Mouse (Mus musculus) heart, embryonic 11.5 days (tissue): ENCODE measurements around the gene Sim1. TPM values are rescaled to one million over a fixed set of nuclear protein-coding genes. Genes with fewer than 3 reads are reported as not detected.

ENCODE experiments used
- ATAC-seq: fragments of 200-750 bp; cut with Nextera tagmentation; replicated peaks from 2 replicates; pipeline ENCODE4 v1.8.0; 2017; ENCODE audit warnings: moderate library complexity; ENCODE audit not compliant: insufficient number of reproducible peaks, low FRiP score, low TSS enrichment
- H3K27ac ChIP-seq: fragments of 300-500 bp; sonication (generic); 2 replicates; pipeline ENCODE4 v1.5.1; 2014; ENCODE audit warnings: mild to moderate bottlenecking, low read depth, low read length
- H3K27me3 ChIP-seq: fragments of 300-500 bp; sonication (generic); 2 replicates; pipeline ENCODE4 v1.6.1; 2014; ENCODE audit warnings: mild to moderate bottlenecking, low read length, mixed read lengths; ENCODE audit not compliant: control insufficient read depth, insufficient read depth
- H3K36me3 ChIP-seq: fragments of 300-500 bp; sonication (generic); 2 replicates; pipeline ENCODE4 v1.6.1; 2014; ENCODE audit warnings: mild to moderate bottlenecking, low read length, moderate library complexity, mixed read lengths; ENCODE audit not compliant: control insufficient read depth, insufficient read depth
- H3K4me1 ChIP-seq: fragments of 300-500 bp; sonication (generic); 2 replicates; pipeline ENCODE4 v1.6.1; 2014; ENCODE audit warnings: low read length; ENCODE audit not compliant: control insufficient read depth, insufficient read depth
- H3K4me2 ChIP-seq: fragments of 300-500 bp; sonication (generic); 2 replicates; pipeline ENCODE4 v1.6.1; 2014; ENCODE audit warnings: mild to moderate bottlenecking, moderate library complexity
- H3K4me3 ChIP-seq: fragments of 300-500 bp; sonication (generic); 2 replicates; pipeline ENCODE4 v1.5.1; 2014; ENCODE audit warnings: low read depth, low read length
- H3K9ac ChIP-seq: fragments of 300-500 bp; sonication (generic); 2 replicates; pipeline ENCODE4 v1.6.1; 2014; ENCODE audit warnings: mild to moderate bottlenecking, low read depth, low read length, moderate library complexity
- H3K9me3 ChIP-seq: fragments of 300-500 bp; sonication (generic); replicated peaks from 2 replicates; pipeline ENCODE4 v1.6.1; 2016; ENCODE audit warnings: low read length; ENCODE audit not compliant: control insufficient read depth
- WGBS: fragments of 180-500 bp; shearing (Covaris S2); extraction: QIAGEN DNeasy Blood & Tissue Kit; methylation state at CpG from one replicate; pipeline ENCODE4 v1.1.7; 2014; ENCODE audit not compliant: insufficient replicate concordance; 5-methylcytosine and 5-hydroxymethylcytosine counted together
- polyA plus RNA-seq: library from polyadenylated mRNA; unstranded; fragments of >200 nt; fragmentation: Nextera tagmentation; extraction: Ambion mirVana; gene quantifications from 2 replicates; pipeline ENCODE4 v1.2.1, GENCODE M21; 2014

Gene Sim1
- polyA plus RNA-seq, 1 experiment from 2014 or later: 0.09 TPM

- Histone ChIP-seq H3K9ac (no peak overlapping the region), H3K27me3 (peaks cover 83% of the 10 kb centered on the region), H3K4me2 (peak overlapping the region; percentile 32; the same call in 1 of the 2 replicates), H3K36me3 (no peaks in the 10 kb centered on the region), H3K4me3 (no peak overlapping the region), H3K4me1 (peaks cover 12% of the 10 kb centered on the region; the same call in 1 of the 2 replicates), H3K9me3 (no peaks in the 10 kb centered on the region), H3K27ac (no peak overlapping the region)
- WGBS: 0% methylated on average over 15 of the region's 15 CpGs
- no peak for ATAC-seq
Observed at GRCm38 (mm10) chr10:50892751-50893320, 1.7 kb upstream of the Sim1 start.

- Histone ChIP-seq H3K9me3 (no peaks in the 10 kb centered on the region), H3K27me3 (peaks cover 88% of the 10 kb centered on the region), H3K9ac (no peak overlapping the region), H3K36me3 (no peaks in the 10 kb centered on the region), H3K27ac (no peak overlapping the region), H3K4me1 (peaks cover 12% of the 10 kb centered on the region; the same call in 1 of the 2 replicates), H3K4me2 (no peak overlapping the region), H3K4me3 (no peak overlapping the region)
- 5% methylated on average over 10 of the region's 10 CpGs for WGBS
- ATAC-seq: no peak
Observed at GRCm38 (mm10) chr10:50893546-50893945, 1.0 kb upstream of the Sim1 start.

- Histone ChIP-seq H3K9ac (no peak overlapping the region), H3K9me3 (no peaks in the 10 kb centered on the region), H3K27ac (no peak overlapping the region), H3K27me3 (peaks cover 80% of the 10 kb centered on the region), H3K4me2 (peak overlapping the region; percentile 90), H3K4me3 (peak overlapping the region; percentile 52), H3K36me3 (no peaks in the 10 kb centered on the region), H3K4me1 (peaks cover 12% of the 10 kb centered on the region; the same call in 1 of the 2 replicates)
- ATAC-seq: no peak; the same call in 1 of the 2 replicates
- under 1% methylated on average over 44 of the region's 44 CpGs for WGBS
Observed at GRCm38 (mm10) chr10:50895091-50895790, 687 bp downstream of the Sim1 start.

- Histone ChIP-seq H3K9ac (no peak overlapping the region), H3K4me3 (no peak overlapping the region), H3K4me1 (peaks cover 16% of the 10 kb centered on the region), H3K9me3 (no peaks in the 10 kb centered on the region), H3K27me3 (peaks cover 82% of the 10 kb centered on the region), H3K4me2 (no peak overlapping the region), H3K36me3 (no peaks in the 10 kb centered on the region), H3K27ac (no peak overlapping the region)
- WGBS: 5% methylated on average over 21 of the region's 21 CpGs
- ATAC-seq: no peak
Observed at GRCm38 (mm10) chr10:50895881-50896766, 1.6 kb downstream of the Sim1 start.

GRCm38 (mm10) chr10:50896767-50897390 lies 2.3 kb downstream of the Sim1 start:
- Histone ChIP-seq H3K4me3 (no peak overlapping the region), H3K36me3 (no peaks in the 10 kb centered on the region), H3K4me1 (peaks cover 18% of the 10 kb centered on the region), H3K9ac (no peak overlapping the region), H3K9me3 (no peaks in the 10 kb centered on the region), H3K4me2 (no peak overlapping the region), H3K27me3 (peaks cover 82% of the 10 kb centered on the region), H3K27ac (no peak overlapping the region)
- 7% methylated on average over 3 of the region's 3 CpGs for WGBS
- no peak for ATAC-seq

- H3K4me1 ChIP-seq: peaks cover 13% of the 10 kb centered on the region
- H3K27me3 ChIP-seq: peaks cover 81% of the 10 kb centered on the region
- 1% methylated on average over 32 of the region's 32 CpGs for WGBS
Observed at GRCm38 (mm10) chr10:50897530-50898471, 3.2 kb downstream of the Sim1 start.

GRCm38 (mm10) chr10:50898621-50899020 lies 4.1 kb downstream of the Sim1 start:
- WGBS: 27% methylated on average over 2 of the region's 2 CpGs
- Histone ChIP-seq H3K36me3 (no peaks in the 10 kb centered on the region), H3K4me3 (no peak overlapping the region), H3K27me3 (peaks cover 79% of the 10 kb centered on the region), H3K9me3 (no peaks in the 10 kb centered on the region), H3K4me1 (peaks cover 12% of the 10 kb centered on the region), H3K27ac (no peak overlapping the region), H3K4me2 (no peak overlapping the region), H3K9ac (no peak overlapping the region)
- ATAC-seq: no peak

More at GRCm38 (mm10) chr10:50897530-50898471, 3.2 kb downstream of the Sim1 start:
- no peaks in the 10 kb centered on the region for H3K36me3 ChIP-seq
- no peak for ATAC-seq
- H3K4me2 ChIP-seq: no peak overlapping the region
- no peak overlapping the region for H3K4me3 ChIP-seq
- no peak overlapping the region for H3K9ac ChIP-seq
- H3K27ac ChIP-seq: no peak overlapping the region
- no peaks in the 10 kb centered on the region for H3K9me3 ChIP-seq
